22 mouse cellular contexts compared by ENCODE assay signal in the genomic region with DNA sequence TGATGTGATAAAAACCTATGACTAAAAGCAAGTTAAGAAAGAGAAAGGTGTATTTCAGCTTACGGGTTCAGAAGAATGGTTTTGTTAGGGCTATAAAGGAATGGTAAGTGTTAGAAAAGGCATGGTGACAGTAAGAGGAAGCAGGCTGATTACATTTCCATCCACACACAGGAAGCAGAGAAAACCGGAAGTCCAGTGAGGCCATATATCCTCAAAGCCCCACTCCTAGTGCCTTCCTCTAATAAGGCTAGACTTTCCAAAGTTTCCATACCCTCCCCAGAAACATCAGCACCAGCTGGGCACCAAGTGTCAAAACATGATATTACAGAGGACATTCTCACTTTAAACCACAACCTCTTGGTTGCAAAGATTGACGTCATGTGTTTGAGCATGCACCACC.
"Had no signal": no experiment of that assay in that cellular context is flagged by ENCODE, and none has a peak within 500 bp of the region (broad histone marks: within the 10 kb centered on the region; RNA-seq: fewer than 3 reads in every experiment).

No protein-coding gene starts in this region.

- H3K9me3 ChIP-seq: lung, embryonic 15.5 days; megakaryocyte, embryonic 14.5 days; midbrain, embryonic 10.5 days; midbrain, embryonic 12.5 days; neural tube, embryonic 13.5 days; neural tube, embryonic 15.5 days had no signal

- DNase-seq: lung, adult 2 months; lung, postnatal 14 days; lung, postnatal 36 days; midbrain, embryonic 14.5 days; retina, postnatal 1 day; right cerebral cortex, adult 18-20 months; right cerebral cortex, postnatal 25 days; right cerebral cortex, postnatal 4 days; spleen, adult 18-20 months; thymus, adult 18-20 months; thymus, postnatal 14 days; thymus, postnatal 36 days had no signal

- H3K27me3 ChIP-seq: lung, embryonic 15.5 days; megakaryocyte, embryonic 14.5 days; midbrain, embryonic 12.5 days; neural tube, embryonic 13.5 days; neural tube, embryonic 15.5 days had no signal

- H3K4me2 ChIP-seq: lung, embryonic 15.5 days; midbrain, embryonic 12.5 days; neural tube, embryonic 13.5 days; neural tube, embryonic 15.5 days had no signal

- H3K36me3 ChIP-seq: lung, embryonic 15.5 days; midbrain, embryonic 10.5 days; midbrain, embryonic 12.5 days; neural tube, embryonic 13.5 days; neural tube, embryonic 15.5 days had no signal

- H3K4me1 ChIP-seq: lung, embryonic 15.5 days; midbrain, embryonic 10.5 days; neural tube, embryonic 15.5 days had no signal

- H3K9ac ChIP-seq: lung, embryonic 15.5 days; midbrain, embryonic 12.5 days; neural tube, embryonic 13.5 days; neural tube, embryonic 15.5 days had no signal

- H3K4me3 ChIP-seq: lung, embryonic 15.5 days; megakaryocyte, embryonic 14.5 days; midbrain, embryonic 10.5 days; midbrain, embryonic 12.5 days; myocyte; neural tube, embryonic 13.5 days; neural tube, embryonic 15.5 days had no signal

- H3K27ac ChIP-seq: lung, embryonic 15.5 days; macrophage; midbrain, embryonic 10.5 days; midbrain, embryonic 12.5 days; neural tube, embryonic 13.5 days; neural tube, embryonic 15.5 days had no signal

- ATAC-seq: lung, postnatal 0 days; midbrain, embryonic 16.5 days had no signal
